Mouse (Mus musculus): ENCODE measurements at regions not wholly inside any gene's neighbourhood (a gene's known extent, or its start where the extent isn't known, plus 50 kb on each side); places are given as distances from the start of the nearest gene placed in this dataset.

DNA sequence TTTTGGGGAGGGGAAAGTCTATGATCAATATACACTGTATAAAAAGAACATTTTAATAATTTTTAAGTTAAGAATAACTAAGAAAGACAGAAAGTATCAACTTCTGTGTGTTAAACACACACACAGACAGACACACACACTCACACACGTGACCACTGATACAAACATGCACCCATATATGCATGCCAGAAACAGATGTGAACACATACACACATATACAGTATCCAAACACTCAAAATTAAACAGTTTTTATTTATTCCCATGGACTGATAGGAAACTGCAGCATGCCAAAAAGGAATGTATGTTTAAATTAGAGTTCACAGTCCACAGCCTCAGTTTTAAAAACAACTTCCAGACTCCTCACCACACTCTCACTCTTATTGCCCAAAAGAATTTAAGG lies 203.4 kb upstream of the Tbl1x start:
- H3K4me1 ChIP-seq (ENCODE audit: control insufficient read depth, insufficient read depth, low read length), result no peaks in the 10 kb centered on the region
- no peak overlapping the region for H3K4me3 ChIP-seq (ENCODE audit: low read depth, low read length)
- no peak overlapping the region for H3K27ac ChIP-seq (ENCODE audit: low read depth, low read length)
- H3K9me3 ChIP-seq (ENCODE audit: control insufficient read depth, low read length), result no peaks in the 10 kb centered on the region
- H3K27me3 ChIP-seq (ENCODE audit: control insufficient read depth, insufficient read depth, low read length), result no peaks in the 10 kb centered on the region
- no peak for ATAC-seq (ENCODE audit: low read depth)
- no peak overlapping the region for H3K4me2 ChIP-seq (ENCODE audit: low read depth, low read length)
- H3K9ac ChIP-seq (replicated peaks; ENCODE audit: low read depth, low read length), result no peak overlapping the region
- no peaks in the 10 kb centered on the region for H3K36me3 ChIP-seq (ENCODE audit: control insufficient read depth, insufficient read depth, low read length)
- WGBS, result 55% methylated on average over 1 of the region's 1 CpGs

DNA sequence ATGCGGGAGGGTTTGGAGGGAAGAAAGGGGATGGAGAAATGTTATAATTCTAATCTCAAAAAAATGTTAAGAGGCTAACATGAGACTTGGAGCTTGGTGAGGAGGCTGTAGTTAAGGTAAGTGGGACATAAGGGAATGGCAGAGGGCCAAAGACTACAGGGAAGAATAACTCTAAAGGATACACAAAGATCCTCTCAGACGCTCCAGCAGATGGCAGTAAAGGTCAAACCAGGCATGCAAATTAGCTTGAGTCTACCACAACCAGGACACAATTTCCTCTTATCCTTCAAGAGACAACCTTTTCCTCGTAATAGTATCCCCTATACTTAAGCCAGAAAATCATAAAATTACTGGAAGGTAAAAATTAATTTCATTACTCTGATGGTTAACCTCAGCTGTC lies 196.4 kb upstream of the Tbl1x start:
- no peak overlapping the region for H3K4me3 ChIP-seq (ENCODE audit: low read depth, low read length)
- no peaks in the 10 kb centered on the region for H3K27me3 ChIP-seq (ENCODE audit: control insufficient read depth, insufficient read depth, low read length)
- no peak overlapping the region for H3K4me2 ChIP-seq (ENCODE audit: low read depth, low read length)
- H3K9me3 ChIP-seq (ENCODE audit: control insufficient read depth, low read length), result no peaks in the 10 kb centered on the region
- no peaks in the 10 kb centered on the region for H3K4me1 ChIP-seq (ENCODE audit: control insufficient read depth, insufficient read depth, low read length)
- no peak overlapping the region for H3K27ac ChIP-seq (ENCODE audit: low read depth, low read length)
- no peak for ATAC-seq (ENCODE audit: low read depth)
- 77% methylated on average over 3 of the region's 3 CpGs for WGBS
- H3K36me3 ChIP-seq (ENCODE audit: control insufficient read depth, insufficient read depth, low read length), result no peaks in the 10 kb centered on the region
- no peak overlapping the region for H3K9ac ChIP-seq (replicated peaks; ENCODE audit: low read depth, low read length)

- Histone ChIP-seq H3K27me3 (ENCODE audit: control insufficient read depth, insufficient read depth, low read length) (no peaks in the 10 kb centered on the region), H3K9ac (replicated peaks; ENCODE audit: low read depth, low read length) (no peak overlapping the region), H3K4me2 (ENCODE audit: low read depth, low read length) (no peak overlapping the region), H3K36me3 (ENCODE audit: control insufficient read depth, insufficient read depth, low read length) (no peaks in the 10 kb centered on the region), H3K4me3 (ENCODE audit: low read depth, low read length) (no peak overlapping the region), H3K27ac (ENCODE audit: low read depth, low read length) (no peak overlapping the region), H3K9me3 (ENCODE audit: control insufficient read depth, low read length) (no peaks in the 10 kb centered on the region), H3K4me1 (ENCODE audit: control insufficient read depth, insufficient read depth, low read length) (no peaks in the 10 kb centered on the region)
- no peak for ATAC-seq (ENCODE audit: low read depth)
- WGBS, result 38% methylated on average over 4 of the region's 4 CpGs
Observed at GRCm38 (mm10) chrX:77323644-77324043, 187.2 kb upstream of the Tbl1x start.

DNA sequence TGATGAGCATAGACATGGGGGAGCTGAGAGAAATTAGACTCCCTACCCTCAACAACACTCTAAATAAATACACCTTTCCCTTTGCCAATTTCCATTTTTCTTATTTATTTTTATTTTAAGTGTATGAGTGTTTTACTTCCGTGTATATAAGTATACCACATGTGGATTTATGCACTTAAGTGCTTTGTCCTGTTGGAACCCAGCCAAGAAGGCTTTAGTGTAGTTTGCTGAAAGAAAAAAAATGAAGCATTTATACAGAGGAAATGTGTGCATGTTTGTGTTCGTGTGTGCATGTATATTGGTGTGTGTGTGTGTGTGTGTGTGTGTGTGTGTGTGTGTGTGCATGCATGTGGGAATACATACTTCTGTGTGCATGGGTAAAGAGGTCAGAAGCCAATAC lies 157.6 kb upstream of the Tbl1x start:
- no peak overlapping the region for H3K4me2 ChIP-seq (ENCODE audit: low read depth, low read length)
- H3K9ac ChIP-seq (replicated peaks; ENCODE audit: low read depth, low read length), result no peak overlapping the region
- no peaks in the 10 kb centered on the region for H3K9me3 ChIP-seq (ENCODE audit: control insufficient read depth, low read length)
- H3K4me3 ChIP-seq (ENCODE audit: low read depth, low read length), result no peak overlapping the region
- no peak for ATAC-seq (ENCODE audit: low read depth)
- H3K27ac ChIP-seq (ENCODE audit: low read depth, low read length), result no peak overlapping the region
- H3K36me3 ChIP-seq (ENCODE audit: control insufficient read depth, insufficient read depth, low read length), result no peaks in the 10 kb centered on the region
- WGBS, result 47% methylated on average over 2 of the region's 2 CpGs
- H3K4me1 ChIP-seq (ENCODE audit: control insufficient read depth, insufficient read depth, low read length), result no peaks in the 10 kb centered on the region
- H3K27me3 ChIP-seq (ENCODE audit: control insufficient read depth, insufficient read depth, low read length), result no peaks in the 10 kb centered on the region

DNA sequence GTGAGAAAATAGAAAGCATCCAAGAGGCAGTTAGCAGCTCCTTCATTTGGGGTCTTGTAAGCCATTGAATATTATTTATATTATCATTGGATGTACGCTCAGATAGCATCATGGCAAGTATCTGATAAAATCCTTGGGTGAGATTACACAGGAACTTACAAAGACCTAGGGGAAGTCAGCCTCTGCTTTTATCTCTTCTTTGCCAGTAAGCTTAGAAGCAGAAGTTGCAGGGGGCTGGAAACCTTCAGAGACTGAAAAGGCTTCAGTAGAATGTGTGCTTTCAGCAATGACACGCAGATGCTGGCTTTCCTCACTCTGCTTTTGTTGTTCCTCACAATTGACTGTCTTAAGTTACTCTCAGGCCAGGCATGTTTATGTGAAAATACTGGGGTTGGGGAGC lies 150.3 kb upstream of the Tbl1x start:
- H3K9ac ChIP-seq (replicated peaks; ENCODE audit: low read depth, low read length), result no peak overlapping the region
- no peaks in the 10 kb centered on the region for H3K4me1 ChIP-seq (ENCODE audit: control insufficient read depth, insufficient read depth, low read length)
- H3K4me3 ChIP-seq (ENCODE audit: low read depth, low read length), result no peak overlapping the region
- H3K36me3 ChIP-seq (ENCODE audit: control insufficient read depth, insufficient read depth, low read length), result no peaks in the 10 kb centered on the region
- H3K27me3 ChIP-seq (ENCODE audit: control insufficient read depth, insufficient read depth, low read length), result no peaks in the 10 kb centered on the region
- 61% methylated on average over 2 of the region's 2 CpGs for WGBS
- H3K27ac ChIP-seq (ENCODE audit: low read depth, low read length), result no peak overlapping the region
- H3K9me3 ChIP-seq (ENCODE audit: control insufficient read depth, low read length), result no peaks in the 10 kb centered on the region
- ATAC-seq (ENCODE audit: low read depth), result no peak
- no peak overlapping the region for H3K4me2 ChIP-seq (ENCODE audit: low read depth, low read length)

DNA sequence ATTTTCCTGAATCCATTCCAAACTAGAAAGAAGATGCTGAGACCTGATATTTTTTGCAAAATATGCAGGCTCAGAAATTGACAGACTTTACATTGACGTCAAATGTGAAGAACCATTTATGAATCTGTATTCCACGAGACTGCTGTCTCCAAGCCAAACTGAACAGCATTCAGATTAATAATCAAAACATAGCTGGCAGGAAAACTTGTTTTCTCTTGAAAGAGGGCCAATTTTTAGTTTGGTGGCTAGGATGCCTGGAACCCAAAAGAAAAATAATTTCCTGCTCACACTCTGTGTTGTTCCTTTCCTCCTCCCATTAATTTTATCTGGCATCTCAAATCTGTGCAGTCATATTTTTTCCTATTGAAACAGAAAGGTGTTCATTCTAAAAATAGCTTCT lies 149.7 kb upstream of the Tbl1x start:
- Histone ChIP-seq H3K27me3 (ENCODE audit: control insufficient read depth, insufficient read depth, low read length) (no peaks in the 10 kb centered on the region), H3K36me3 (ENCODE audit: control insufficient read depth, insufficient read depth, low read length) (no peaks in the 10 kb centered on the region), H3K4me2 (ENCODE audit: low read depth, low read length) (no peak overlapping the region), H3K9ac (replicated peaks; ENCODE audit: low read depth, low read length) (no peak overlapping the region), H3K9me3 (ENCODE audit: control insufficient read depth, low read length) (no peaks in the 10 kb centered on the region), H3K4me1 (ENCODE audit: control insufficient read depth, insufficient read depth, low read length) (no peaks in the 10 kb centered on the region), H3K4me3 (ENCODE audit: low read depth, low read length) (no peak overlapping the region), H3K27ac (ENCODE audit: low read depth, low read length) (no peak overlapping the region)
- ATAC-seq (ENCODE audit: low read depth), result no peak
- WGBS, result 77% methylated on average over 2 of the region's 2 CpGs

GRCm38 (mm10) chrX:77363657-77364056 lies 147.2 kb upstream of the Tbl1x start:
- Histone ChIP-seq H3K4me3 (ENCODE audit: low read depth, low read length) (no peak overlapping the region), H3K27me3 (ENCODE audit: control insufficient read depth, insufficient read depth, low read length) (no peaks in the 10 kb centered on the region), H3K4me1 (ENCODE audit: control insufficient read depth, insufficient read depth, low read length) (no peaks in the 10 kb centered on the region), H3K36me3 (ENCODE audit: control insufficient read depth, insufficient read depth, low read length) (no peaks in the 10 kb centered on the region), H3K27ac (ENCODE audit: low read depth, low read length) (no peak overlapping the region), H3K4me2 (ENCODE audit: low read depth, low read length) (no peak overlapping the region), H3K9ac (replicated peaks; ENCODE audit: low read depth, low read length) (no peak overlapping the region), H3K9me3 (ENCODE audit: control insufficient read depth, low read length) (no peaks in the 10 kb centered on the region)
- WGBS, result 59% methylated on average over 1 of the region's 1 CpGs
- ATAC-seq (ENCODE audit: low read depth), result no peak

DNA sequence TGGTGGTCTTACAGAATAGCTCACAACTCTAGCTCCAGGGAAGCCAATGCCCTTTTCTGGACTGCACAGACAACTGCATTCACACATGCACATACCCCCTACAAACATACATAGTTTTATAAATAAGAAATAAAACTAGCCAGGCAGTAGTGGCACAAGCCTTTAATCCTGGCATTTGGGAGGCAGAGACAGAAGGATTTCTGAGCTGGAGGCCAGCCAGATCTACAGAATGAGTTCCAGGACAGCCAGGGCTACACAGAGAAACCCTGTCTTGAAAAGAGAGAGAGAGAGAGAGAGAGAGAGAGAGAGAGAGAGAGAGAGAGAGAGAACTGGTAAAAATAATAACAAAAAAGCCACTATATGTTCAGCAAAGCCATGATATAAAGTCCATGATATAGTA lies 143.5 kb upstream of the Tbl1x start:
- no peaks in the 10 kb centered on the region for H3K36me3 ChIP-seq (ENCODE audit: control insufficient read depth, insufficient read depth, low read length)
- no peak for ATAC-seq (ENCODE audit: low read depth)
- H3K9me3 ChIP-seq (ENCODE audit: control insufficient read depth, low read length), result no peaks in the 10 kb centered on the region
- H3K27me3 ChIP-seq (ENCODE audit: control insufficient read depth, insufficient read depth, low read length), result no peaks in the 10 kb centered on the region
- H3K27ac ChIP-seq (ENCODE audit: low read depth, low read length), result no peak overlapping the region
- H3K4me3 ChIP-seq (ENCODE audit: low read depth, low read length), result no peak overlapping the region
- no peak overlapping the region for H3K4me2 ChIP-seq (ENCODE audit: low read depth, low read length)
- no peaks in the 10 kb centered on the region for H3K4me1 ChIP-seq (ENCODE audit: control insufficient read depth, insufficient read depth, low read length)
- H3K9ac ChIP-seq (replicated peaks; ENCODE audit: low read depth, low read length), result no peak overlapping the region

DNA sequence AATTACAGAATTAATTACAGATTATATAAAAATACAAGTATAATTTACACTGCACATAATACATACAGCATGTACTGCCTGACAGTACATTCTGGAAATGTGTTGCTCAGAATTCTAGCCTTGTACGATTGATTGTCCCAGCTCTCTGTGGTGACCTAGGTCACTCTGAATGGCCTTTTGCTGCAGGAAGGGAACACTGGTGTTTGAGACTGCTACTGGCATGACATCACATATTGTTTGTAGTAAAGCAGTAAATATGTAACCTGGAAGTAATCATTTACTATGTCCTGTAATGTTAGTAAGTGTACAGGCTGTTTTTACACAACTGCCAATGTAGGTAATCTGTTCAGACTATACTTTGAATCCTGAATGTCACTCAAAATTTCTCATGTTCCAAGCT lies 123.5 kb upstream of the Tbl1x start:
- no peak overlapping the region for H3K4me2 ChIP-seq (ENCODE audit: low read depth, low read length)
- no peak overlapping the region for H3K9ac ChIP-seq (replicated peaks; ENCODE audit: low read depth, low read length)
- no peaks in the 10 kb centered on the region for H3K36me3 ChIP-seq (ENCODE audit: control insufficient read depth, insufficient read depth, low read length)
- no peak overlapping the region for H3K4me3 ChIP-seq (ENCODE audit: low read depth, low read length)
- no peaks in the 10 kb centered on the region for H3K9me3 ChIP-seq (ENCODE audit: control insufficient read depth, low read length)
- ATAC-seq (ENCODE audit: low read depth), result no peak
- no peak overlapping the region for H3K27ac ChIP-seq (ENCODE audit: low read depth, low read length)
- 89% methylated on average over 1 of the region's 1 CpGs for WGBS
- no peaks in the 10 kb centered on the region for H3K27me3 ChIP-seq (ENCODE audit: control insufficient read depth, insufficient read depth, low read length)
- no peaks in the 10 kb centered on the region for H3K4me1 ChIP-seq (ENCODE audit: control insufficient read depth, insufficient read depth, low read length)

Measured in neural tube, embryonic 14.5 days (tissue).